20 mouse cellular contexts compared by ENCODE assay signal in genomic region chr1:169953106-169953505, GRCm38 (mm10). TPM values are rescaled to one million over a fixed set of nuclear protein-coding genes. Genes with fewer than 3 reads are reported as not detected.
"Had no signal": no experiment of that assay in that cellular context is flagged by ENCODE, and none has a peak within 500 bp of the region (broad histone marks: within the 10 kb centered on the region; RNA-seq: fewer than 3 reads in every experiment).

No protein-coding gene starts in this region.

- H3K27me3 ChIP-seq: lung, embryonic 15.5 days; megakaryocyte, embryonic 14.5 days; midbrain, embryonic 13.5 days; midbrain, embryonic 15.5 days; neural tube, embryonic 12.5 days; stomach, embryonic 15.5 days had no signal

- DNase-seq: lung, adult 2 months; lung, postnatal 14 days; lung, postnatal 36 days; right cerebral cortex, postnatal 14 days; thymus, adult 2 months; thymus, postnatal 25 days; thymus, postnatal 4 days had no signal

- H3K27ac ChIP-seq: lung, embryonic 15.5 days; macrophage; midbrain, embryonic 13.5 days; midbrain, embryonic 15.5 days; neural tube, embryonic 12.5 days; stomach, embryonic 15.5 days; stomach, postnatal 0 days had no signal

- H3K4me1 ChIP-seq: megakaryocyte, embryonic 14.5 days; midbrain, embryonic 13.5 days; midbrain, embryonic 15.5 days; neural tube, embryonic 12.5 days; stomach, embryonic 15.5 days had no signal

- H3K4me3 ChIP-seq: lung, embryonic 15.5 days; megakaryocyte, embryonic 14.5 days; midbrain, embryonic 13.5 days; midbrain, embryonic 15.5 days; neural tube, embryonic 12.5 days; stomach, embryonic 15.5 days had no signal

RNA-seq across cellular contexts. Expression of gene Ccdc190, which starts 24.7 kb away (rescaled TPM):
- total RNA-seq: megakaryocyte progenitor cell, adult 5-6 weeks; monocyte, adult 5-6 weeks; neutrophil, adult 5-6 weeks had no signal
- polyA plus RNA-seq: lung, embryonic 15.5 days; lung, postnatal 0 days; macrophage; spleen, adult 2 months had no signal
